Mouse (Mus musculus) testis, postnatal 14 days (tissue): Measurements from ENCODE around the gene Prune1.
"Not testable (repeated sequence)": the region's sequence is repeated elsewhere in the genome, so short reads cannot be mapped to it uniquely, and the experiment has no call there.

ENCODE experiments used
- DNase-seq: peaks from one replicate; pipeline ENCODE4 v3.0.0; 2021; ENCODE audit warnings: low spot score

The Prune1 gene

DNA sequence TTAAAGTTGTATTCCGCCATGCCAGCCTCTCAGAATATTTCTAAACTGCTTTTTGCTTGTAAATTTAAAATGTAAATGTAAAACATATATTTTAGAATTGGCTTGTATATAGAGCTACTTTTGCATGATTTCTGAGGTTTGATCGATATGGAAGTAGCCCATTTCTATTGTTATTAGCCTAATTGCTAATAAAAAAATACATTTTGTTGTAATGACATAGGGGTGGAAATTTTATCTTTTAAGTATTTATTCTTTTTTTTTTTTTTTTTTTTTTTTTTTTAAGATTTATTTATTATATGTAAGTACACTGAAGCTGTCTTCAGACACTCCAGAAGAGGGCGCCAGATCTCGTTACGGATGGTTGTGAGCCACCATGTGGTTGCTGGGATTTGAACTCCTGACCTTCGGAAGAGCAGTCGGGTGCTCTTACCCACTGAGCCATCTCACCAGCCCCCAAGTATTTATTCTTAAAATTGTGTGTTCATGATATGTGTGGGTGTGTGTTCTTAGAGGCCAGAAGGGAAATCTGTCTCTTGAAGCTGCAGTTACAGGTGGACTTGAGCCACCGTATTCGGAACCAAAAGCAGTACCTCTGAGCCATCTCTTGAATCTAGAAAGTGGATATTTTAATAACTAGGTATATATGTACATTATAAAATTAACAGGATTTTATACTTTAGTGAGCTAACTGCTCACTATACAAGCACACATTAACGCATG lies 68.8 kb downstream of the Prune1 start:
- not testable (repeated sequence) for DNase-seq

DNA sequence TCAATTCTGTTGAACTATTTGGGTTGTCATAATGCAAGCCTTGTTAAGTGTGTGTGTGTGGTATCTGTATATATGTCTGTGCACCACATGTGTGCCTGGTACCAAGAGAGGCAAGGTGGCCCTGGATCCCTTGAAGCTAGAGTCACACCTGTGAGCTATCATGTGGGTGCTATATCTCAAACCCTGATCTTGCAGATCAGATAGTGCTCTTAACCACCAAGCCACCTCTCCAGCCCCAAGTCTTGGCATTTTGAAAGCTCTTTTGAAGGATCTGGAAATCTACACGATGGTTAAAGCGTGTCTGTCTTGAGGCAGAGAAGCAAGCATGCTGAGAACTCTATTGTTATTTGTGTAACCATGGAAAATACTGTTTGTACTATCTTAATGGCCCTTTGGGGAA lies 71.3 kb downstream of the Prune1 start:
- no peak for DNase-seq

DNA sequence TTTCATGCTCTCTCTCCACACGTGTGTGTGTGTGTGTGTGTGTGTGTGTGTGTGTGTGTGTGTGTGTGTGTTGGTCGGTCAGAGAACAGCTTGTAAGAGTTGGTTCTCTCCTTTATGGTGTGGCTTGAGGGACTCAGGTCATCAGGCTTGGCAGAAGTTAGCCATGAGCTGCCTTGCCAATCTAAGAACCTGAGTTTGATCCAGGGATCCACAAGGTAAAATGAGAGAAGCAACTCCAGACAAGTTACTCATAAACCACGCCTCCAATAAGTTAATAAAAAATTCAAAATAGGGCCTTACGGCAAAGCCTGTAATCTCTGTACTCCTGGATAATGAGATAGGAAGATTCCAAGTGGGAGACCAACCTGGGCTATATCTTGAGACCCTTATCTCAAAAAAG lies 73.6 kb downstream of the Prune1 start:
- no peak for DNase-seq

DNA sequence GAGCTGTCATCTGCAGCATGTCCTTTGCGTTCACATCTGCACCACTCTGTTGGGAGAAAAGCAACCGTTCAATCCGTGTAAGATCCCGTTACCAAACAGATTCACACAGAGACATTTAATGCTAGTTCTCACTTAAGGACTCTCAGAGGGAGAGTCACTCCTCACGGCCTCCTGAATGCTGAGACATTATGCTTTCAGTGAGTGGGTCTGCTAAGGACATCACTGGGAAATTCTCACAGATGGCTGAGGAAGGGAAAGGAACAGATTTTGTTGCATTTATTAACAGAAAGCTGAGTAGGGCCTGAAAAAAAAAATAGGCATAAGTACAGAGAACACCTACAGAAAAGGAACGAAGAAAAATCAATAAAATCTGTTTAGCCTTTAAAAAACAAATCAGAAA lies 78.0 kb downstream of the Prune1 start:
- DNase-seq = no peak
